Mouse (Mus musculus) regulatory T cell (primary cell): Measurements from ENCODE around the gene Hdc.
"Not testable (repeated sequence)": the region's sequence is repeated elsewhere in the genome, so short reads cannot be mapped to it uniquely, and the experiment has no call there.

ENCODE experiments used
- in situ Hi-C: fragments of 300-600 bp; cut with MboI, MseI; formaldehyde crosslinking; loops from one replicate; pipeline ENCODE4 v1.15.1; 2025; ENCODE audit warnings: high pct_unique_total_duplicates

Hdc gene

DNA sequence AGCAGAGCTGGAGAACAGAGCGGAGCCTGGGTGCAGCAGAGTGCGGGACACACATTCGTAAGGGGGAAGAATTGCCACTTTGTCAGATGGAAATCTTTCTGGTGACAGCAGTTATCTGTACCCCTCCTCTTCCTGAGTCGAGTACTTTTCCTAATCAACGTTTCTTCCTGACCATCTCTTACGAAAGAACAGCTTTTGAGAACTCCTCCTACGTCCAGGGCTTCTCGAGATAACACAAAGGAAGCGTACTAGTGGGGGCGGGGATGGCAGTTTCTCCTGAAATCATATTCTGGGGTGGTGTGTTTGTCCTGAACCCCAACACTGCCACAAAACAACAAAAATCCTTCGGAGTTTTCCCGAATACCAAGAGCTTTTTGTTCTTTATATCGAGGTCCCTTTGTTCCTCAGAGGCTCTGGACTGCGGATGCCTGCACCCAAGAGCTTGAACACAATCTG, at the start of gene Hdc:
Hdc (minus strand) TSS at position 51 of the 456 bp plus-strand sequence.
- in situ Hi-C loops = no loop called here

DNA sequence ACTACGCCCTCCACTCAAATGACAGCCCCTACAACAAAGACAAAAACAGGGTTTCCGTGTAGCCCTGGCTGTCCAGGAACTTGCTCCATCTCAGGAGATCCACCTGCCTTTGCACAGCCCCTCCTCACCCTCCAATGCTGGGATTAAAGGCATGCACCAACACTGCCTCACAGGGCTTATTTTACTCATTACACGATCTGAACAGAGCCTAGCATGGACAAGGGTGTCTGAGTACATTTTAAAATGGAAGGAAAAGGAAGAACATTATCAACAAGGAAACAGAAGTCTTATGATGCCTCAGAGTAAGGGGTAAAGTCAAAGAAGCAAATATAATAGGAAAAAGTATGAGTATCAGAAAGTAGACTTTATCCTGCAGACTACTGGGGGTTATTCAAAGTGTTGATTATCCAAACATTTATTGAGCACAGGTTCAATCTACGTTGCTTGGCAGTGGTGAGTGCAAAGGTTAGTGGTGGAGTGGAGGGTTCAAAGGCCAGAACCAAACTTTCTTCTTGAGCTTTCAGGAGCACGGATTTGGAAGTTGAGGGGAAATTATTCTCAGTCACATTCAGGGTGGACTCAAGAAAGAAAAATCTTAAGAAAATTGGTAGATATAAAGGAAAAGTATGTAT, 49.6 kb upstream of the Hdc start:
- in situ Hi-C loops = no loop called here

- in situ Hi-C loops = no loop called here
Measured at GRCm38 (mm10) chr2:126665984-126666383, 46.9 kb upstream of the Hdc start.

DNA sequence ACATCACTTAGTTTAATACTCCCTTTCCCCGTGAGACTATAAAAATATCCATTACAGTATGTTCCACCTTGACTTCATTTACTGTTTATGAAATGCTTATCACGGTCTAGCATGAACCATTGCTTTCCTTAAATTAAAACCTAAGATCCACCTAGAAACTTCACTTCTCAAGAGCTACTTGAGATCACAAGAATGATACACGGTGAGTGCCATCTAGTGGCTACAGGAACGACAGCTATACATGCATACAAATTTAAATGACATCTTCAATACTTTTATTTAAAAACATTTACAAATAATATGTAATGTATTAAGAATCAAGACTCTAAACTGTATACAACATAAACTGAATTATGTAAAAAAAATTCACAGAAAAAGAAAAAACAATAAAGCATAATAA, 44.4 kb upstream of the Hdc start:
- in situ Hi-C loops = no loop called here

DNA sequence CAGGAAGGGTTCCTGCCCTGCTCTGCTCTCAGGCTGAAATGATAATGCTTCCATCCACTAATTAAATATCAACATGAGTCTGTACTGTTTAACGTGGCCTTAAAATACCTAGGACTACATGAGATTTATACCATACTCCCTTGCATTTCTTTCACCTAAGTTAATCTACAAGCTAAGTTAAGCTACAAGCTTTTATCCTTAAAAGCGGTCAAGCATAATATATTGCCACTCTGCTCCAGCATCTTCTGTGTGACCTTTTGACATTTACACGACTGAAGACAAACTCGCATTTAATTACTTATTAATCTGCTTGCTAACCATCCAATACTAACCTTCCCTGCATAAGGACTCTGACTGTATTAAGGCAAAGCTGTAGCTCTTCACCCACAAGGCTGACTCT, 33.8 kb upstream of the Hdc start:
- in situ Hi-C loops = no loop called here

GRCm38 (mm10) chr2:126647762-126648161, 28.7 kb upstream of the Hdc start:
- in situ Hi-C loops = no loop called here

DNA sequence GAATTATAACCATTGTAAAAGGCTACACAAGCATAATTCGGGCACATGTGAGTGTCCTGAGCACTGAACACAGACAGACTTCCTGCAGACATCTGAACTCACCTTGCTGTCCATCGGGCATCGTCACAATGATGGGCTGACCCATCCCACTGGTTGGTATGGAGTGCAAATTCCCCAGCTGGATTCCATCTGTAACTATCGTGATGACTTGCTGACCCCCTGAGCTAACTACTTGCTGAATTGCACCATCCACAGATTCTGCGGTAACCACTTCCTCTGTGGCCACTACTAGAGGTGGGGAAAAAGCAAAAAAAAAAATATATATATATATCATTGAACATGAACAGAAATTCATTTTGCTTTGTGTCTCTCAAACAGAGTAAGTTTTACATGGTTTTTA, 27.4 kb upstream of the Hdc start:
- in situ Hi-C loops = no loop called here

- in situ Hi-C loops = no loop called here
Measured at GRCm38 (mm10) chr2:126644768-126645167, 25.7 kb upstream of the Hdc start.

DNA sequence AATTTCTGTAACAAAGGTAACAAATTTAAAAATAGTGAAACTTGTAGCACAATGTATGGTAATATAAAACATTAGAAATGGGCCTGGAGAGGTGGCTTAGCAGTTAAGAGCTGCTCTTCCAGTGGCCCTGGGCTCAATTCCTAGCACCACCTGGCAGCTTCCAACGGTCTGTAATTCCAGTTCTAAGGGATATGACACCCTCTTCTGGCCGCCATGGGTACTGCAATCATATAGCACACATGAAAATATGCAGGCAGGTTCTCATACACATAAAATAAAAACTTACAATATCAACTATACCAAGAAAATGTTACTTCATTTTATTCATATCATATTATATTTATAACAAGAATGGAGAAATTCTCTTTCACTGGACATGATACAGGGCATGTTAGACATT, 21.2 kb upstream of the Hdc start:
- in situ Hi-C loops = no loop called here

- in situ Hi-C loops = no loop called here
Measured at GRCm38 (mm10) chr2:126635939-126636823, 17.1 kb upstream of the Hdc start.

DNA sequence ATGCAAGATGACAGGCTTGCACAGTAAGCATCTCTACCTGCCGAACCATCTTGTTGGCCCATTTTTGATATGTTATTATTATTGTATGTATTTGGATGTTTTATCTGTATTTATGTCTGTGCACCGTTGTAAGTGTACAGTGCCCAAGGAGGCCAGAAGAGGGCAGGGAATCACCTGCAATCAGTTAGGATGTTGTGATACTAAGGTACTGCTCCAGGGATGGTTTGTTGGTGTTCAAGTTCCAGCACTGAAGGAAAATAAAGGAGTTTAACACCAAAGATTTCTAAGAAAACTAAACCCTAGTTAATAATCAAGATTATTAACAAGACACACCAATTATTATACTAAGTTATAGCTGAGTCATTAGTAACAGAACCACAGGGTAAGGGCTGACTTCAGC, 14.1 kb upstream of the Hdc start:
- in situ Hi-C loops = no loop called here

- in situ Hi-C loops = no loop called here
Measured at GRCm38 (mm10) chr2:126628455-126628995, 9.4 kb upstream of the Hdc start.

GRCm38 (mm10) chr2:126623138-126623537, 4.0 kb upstream of the Hdc start:
- in situ Hi-C loops = no loop called here

- in situ Hi-C loops = no loop called here
Measured at GRCm38 (mm10) chr2:126622455-126622854, 3.4 kb upstream of the Hdc start.

GRCm38 (mm10) chr2:126618470-126619179, 474 bp downstream of the Hdc start:
- in situ Hi-C loops = no loop called here

DNA sequence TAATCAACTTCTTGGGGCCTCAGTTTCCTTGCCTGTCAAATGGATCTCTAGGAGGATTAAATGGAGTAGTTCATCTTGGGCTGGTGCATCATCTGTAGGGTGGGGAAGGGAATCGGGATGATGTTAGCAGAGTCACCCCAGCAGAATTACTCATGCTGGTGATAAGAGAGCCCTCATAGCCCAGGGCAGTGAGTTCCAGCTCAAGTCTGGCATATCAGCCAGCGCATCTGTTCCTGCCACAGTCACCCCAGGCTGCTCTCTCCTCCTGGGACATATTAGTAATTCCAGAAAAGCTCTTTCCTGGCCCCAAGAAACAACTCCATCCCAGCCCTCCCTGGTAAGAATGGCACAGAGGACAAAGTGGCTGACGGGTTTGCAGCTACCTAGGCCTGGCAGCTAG, 3.7 kb downstream of the Hdc start:
- in situ Hi-C loops = no loop called here

GRCm38 (mm10) chr2:126609600-126609999, 9.5 kb downstream of the Hdc start:
- in situ Hi-C loops = not testable (repeated sequence)

GRCm38 (mm10) chr2:126607553-126608203, 11.4 kb downstream of the Hdc start:
- in situ Hi-C loops = no loop called here

GRCm38 (mm10) chr2:126606688-126607062, 12.4 kb downstream of the Hdc start:
- in situ Hi-C loops = no loop called here

DNA sequence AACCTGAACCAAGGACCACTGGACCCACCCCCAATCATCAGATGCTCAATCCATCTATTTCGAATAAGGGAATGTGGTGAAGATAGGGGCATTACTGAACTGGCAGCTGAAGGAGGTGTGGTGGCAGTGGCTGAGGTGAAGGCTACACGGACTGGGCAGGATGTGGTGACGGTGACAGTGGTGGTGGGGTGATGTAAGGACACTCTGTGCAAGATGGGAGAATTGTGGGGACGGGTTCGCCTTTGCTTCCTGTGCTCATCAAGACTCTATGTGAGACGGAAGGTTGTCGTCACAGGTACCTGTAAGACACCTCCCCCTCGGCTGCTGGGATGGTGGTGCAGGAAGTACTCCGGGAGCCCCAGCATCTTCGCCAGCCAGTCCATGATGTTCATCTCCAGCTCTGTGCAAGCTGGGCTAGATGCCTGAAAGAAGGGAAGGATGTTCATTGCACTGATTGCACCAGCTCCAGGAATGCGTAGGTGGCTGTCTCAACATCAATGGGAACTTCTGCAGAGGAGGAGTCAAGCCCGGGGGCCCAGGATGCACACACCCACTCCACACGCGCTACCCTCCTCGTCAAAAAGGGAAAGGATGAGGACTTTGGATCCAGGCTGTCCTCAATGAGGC, 12.9 kb downstream of the Hdc start:
- in situ Hi-C loops = no loop called here

- in situ Hi-C loops = no loop called here
Measured at GRCm38 (mm10) chr2:126601918-126602600, 17.0 kb downstream of the Hdc start.
